Mouse (Mus musculus): Measurements from ENCODE around the gene Maf.

Gene Maf

GRCm38 (mm10) chr8:115707731-115708590, at the start of gene Maf:
Gene Maf (minus strand): TSS chr8:115707794.
- DNase-seq (ENCODE audit: low spot score), result peak; percentile 93

GRCm38 (mm10) chr8:115756965-115757364, 49.4 kb upstream of the Maf start:
- DNase-seq (ENCODE audit: low spot score), result no peak

DNA sequence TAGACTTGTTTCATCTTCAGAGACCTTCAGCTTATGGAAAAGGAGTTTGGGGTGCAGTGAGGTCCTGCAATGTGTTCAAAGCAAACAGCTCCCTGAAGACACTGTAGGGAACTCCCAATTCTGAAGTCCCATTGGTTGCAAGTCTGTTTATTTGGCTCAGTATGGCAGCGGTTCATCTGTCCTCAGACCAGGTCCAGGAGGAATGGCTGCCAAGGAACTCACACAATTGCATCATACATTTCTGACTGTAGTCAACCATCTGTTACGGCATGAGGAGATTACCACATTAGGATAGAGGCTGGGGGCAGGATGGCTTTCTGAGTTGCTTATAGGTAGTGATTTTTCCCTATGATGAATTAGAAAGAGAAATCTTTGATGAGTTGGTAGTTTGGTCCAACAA, 48.4 kb upstream of the Maf start:
- peak; percentile 19 for DNase-seq (ENCODE audit: low spot score)

DNA sequence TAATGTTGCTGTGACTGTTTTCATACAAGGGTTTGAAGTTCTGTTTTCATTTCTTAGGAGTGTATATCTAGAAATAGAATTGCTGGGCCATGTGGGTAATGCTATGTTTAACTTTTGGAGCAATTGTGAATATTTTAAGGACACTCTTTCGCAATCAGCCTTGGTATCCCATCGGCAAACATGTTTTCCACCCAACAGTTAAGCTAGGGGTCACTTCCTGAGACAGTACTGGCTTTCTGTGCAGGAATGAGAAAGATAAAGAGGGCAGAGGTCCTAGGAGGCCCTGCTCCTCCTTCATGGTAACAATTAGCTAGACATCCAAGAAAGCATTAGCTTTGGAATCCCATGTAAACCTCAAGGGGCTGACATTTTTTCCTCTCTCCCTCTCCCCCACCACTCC, 47.1 kb upstream of the Maf start:
- no peak for DNase-seq (ENCODE audit: low spot score)

DNA sequence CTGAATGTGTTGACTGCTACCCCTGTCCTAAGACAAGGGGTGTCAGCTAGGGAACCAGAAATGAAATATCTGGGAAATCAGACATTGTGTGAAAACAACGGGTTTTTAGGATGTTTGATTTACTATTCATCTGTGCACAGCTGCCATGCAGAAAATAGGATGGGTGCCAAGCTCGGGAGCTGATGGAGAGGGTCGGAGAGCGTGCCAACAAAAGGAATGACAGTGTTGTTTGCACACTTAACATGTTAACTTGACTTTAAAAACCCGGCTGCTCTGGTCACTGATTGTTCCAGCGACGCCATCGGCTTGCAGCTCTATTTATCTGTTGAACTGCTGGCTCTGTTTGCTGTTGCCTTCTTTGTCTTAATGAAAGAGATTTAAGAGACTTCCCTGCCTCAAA, 46.2 kb upstream of the Maf start:
- DNase-seq (ENCODE audit: low spot score), result no peak

GRCm38 (mm10) chr8:115747426-115747825, 39.8 kb upstream of the Maf start:
- DNase-seq (ENCODE audit: low spot score), result no peak

GRCm38 (mm10) chr8:115745648-115746047, 38.1 kb upstream of the Maf start:
- no peak for DNase-seq (ENCODE audit: low spot score)

DNA sequence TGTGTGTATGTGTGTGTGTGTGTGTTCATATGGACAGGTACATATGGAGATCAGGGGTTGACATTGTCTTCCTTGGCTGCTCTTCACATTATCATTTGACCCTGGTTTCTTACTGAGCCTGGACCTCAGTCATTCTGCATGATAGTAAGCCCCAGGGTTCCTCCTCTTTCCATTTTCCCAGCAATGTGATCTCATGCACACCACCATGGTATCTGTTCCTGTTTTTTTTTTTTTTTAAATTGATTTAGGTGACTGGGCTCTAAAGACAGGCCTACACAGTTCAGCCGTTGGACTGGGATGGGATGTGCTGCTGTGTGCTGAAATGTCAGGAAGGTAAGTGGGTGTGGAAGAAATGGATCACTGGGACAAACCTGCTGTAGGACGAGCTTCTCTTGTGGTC, 35.8 kb upstream of the Maf start:
- no peak for DNase-seq (ENCODE audit: low spot score)

- no peak for DNase-seq (ENCODE audit: low spot score)
Measured at GRCm38 (mm10) chr8:115742646-115743045, 35.1 kb upstream of the Maf start.

DNA sequence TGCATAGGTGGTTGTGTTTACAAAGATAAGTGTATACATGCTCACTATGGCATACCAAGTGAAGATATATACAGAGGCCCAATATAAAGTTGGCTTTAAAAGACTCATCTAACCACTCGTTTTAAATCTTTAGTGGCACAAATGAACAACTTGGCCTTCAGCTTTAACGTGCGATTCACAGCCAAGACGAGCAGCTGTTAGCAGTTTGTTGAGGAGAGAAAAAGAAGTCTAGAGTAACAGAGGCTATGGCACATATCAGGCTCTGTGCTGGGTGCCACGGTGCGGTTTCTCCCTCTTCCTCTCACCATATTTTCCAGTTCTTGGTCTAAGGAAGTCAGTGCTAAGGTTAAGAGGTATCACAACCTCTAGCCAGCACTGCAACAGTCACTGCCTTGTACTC, 34.4 kb upstream of the Maf start:
- DNase-seq (ENCODE audit: low spot score), result no peak

- no peak for DNase-seq (ENCODE audit: low spot score)
Measured at GRCm38 (mm10) chr8:115739756-115740155, 32.2 kb upstream of the Maf start.

GRCm38 (mm10) chr8:115732401-115732800, 24.8 kb upstream of the Maf start:
- no peak for DNase-seq (ENCODE audit: low spot score)

- DNase-seq (ENCODE audit: low spot score), result no peak
Measured at GRCm38 (mm10) chr8:115726807-115727206, 19.2 kb upstream of the Maf start.

DNA sequence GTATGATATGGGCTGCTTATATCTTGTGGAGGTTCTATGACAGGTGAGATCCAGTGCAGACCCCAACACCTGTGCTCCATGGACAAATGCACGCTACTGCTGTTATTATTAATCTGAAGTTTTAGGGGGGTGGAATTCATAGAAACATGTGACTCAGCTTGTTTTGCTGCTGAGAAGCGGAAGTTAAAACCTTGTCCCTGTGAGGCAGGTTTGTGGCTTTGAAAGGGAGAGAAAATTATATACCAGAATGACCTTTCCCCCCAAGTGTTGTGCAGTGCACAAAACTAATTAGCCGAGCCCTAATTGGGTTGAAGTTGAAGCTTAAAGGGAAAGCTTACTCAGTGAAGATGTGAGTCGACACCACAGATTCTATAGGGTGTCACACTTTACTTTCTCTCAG, 18.6 kb upstream of the Maf start:
- DNase-seq (ENCODE audit: low spot score), result no peak

DNA sequence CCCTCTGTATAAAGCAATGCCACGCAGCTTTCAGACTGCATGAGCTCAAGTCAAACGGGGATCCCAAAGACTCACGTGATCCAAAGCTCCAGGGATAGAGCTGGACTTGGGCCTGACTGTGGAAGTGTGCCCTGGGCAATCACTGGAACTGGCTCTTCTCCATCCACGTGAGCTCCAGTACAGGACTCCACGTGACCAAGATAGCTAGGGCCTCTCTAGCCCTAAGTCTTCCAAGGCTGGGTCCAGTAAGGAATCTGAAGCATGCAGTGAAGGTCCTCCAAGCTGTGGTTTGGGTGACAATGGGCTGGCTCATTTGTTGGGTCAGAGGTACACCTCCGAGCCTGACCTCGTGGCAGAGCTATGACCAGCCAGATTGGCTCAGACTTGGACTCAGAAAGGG, 11.5 kb upstream of the Maf start:
- no peak for DNase-seq (ENCODE audit: low spot score)

DNA sequence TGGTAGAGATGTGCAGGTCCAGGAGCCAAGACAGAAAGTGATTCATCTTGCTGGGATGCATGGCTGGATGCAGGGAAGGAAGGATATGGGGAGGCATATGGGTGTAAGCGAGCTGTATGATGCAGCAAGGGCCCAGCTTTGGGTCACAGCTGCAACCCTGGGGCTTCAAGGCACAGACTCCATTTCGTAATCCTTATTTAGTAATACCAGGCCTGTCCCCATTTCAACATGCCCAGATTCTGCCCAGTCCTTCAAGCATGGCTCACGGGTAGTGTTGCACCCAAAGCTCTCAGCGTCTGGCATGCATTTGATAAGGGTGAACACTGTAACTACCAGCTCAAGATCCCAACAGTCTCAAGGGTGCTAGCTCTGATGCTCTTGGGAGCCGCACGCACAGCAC, 11.0 kb upstream of the Maf start:
- no peak for DNase-seq (ENCODE audit: low spot score)

- DNase-seq (ENCODE audit: low spot score), result no peak
Measured at GRCm38 (mm10) chr8:115715262-115715661, 7.7 kb upstream of the Maf start.

GRCm38 (mm10) chr8:115711106-115711505, 3.5 kb upstream of the Maf start:
- DNase-seq (ENCODE audit: low spot score), result no peak

DNA sequence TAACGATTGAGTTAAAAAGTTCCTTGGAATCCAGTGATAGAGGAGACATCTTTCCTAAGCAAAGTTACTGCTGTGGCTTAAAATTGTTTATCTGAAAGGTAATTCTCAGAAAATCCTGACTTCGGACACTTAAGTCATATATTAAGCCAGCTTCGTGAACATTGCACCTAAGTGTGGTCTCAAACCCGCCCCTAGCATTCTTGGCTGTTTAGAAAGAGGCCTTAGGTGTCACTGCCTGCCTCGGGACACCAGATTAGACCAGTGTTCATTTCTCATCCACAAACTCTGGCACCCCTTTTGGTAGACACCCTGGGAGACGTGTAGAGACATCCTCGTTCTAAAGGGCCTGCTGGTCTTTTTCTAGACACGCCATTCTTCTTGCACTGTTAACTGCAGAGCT, 2.3 kb upstream of the Maf start:
- DNase-seq (ENCODE audit: low spot score), result no peak

- peak; percentile 79 for DNase-seq (ENCODE audit: low spot score)
Measured at GRCm38 (mm10) chr8:115708936-115709780, 1.6 kb upstream of the Maf start.

DNA sequence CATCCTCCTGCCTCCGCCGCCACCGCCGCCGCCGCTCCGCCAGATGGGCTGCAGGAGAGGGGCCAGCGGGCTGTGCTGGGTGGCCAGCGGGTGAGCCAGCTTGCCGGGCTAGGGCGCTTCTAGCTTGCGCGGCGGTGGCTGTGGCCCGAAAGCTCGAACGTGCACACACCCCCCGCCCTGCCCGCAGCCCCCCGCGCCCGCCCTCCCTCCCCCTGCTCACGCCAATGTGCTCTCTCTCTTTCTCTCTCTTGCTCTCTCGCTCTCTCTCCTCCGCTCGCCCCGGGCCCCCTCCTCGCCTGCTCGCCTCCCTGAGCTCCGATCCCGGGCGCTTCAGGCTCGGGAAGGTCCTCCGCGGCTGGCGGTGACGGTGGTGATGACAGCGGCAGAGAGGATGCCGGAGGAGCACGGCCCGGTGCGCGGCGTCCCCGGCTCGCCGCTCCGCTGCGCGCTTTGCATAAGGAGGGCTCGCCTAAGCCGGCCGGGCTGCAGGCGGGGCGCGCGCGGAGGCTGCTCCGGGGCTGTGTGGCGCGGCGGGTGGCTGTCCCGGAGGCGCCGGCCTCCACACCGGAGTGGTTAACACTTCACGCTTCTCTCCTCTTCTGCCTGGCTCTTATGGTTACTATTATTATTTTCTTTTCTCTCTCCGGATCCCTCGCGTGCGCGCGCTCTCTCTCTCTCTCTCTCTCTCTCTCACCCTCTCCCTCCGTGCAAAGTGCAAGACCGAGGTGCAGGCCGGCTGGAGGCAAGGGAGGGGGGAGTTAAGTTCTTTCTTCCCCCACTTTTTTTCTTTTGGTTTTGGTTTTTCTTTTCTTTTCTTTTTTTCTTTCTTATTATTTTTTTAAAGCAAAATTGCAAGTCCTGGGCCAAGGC, 498 bp downstream of the Maf start:
- peak; percentile 50 for DNase-seq (ENCODE audit: low spot score)

DNA sequence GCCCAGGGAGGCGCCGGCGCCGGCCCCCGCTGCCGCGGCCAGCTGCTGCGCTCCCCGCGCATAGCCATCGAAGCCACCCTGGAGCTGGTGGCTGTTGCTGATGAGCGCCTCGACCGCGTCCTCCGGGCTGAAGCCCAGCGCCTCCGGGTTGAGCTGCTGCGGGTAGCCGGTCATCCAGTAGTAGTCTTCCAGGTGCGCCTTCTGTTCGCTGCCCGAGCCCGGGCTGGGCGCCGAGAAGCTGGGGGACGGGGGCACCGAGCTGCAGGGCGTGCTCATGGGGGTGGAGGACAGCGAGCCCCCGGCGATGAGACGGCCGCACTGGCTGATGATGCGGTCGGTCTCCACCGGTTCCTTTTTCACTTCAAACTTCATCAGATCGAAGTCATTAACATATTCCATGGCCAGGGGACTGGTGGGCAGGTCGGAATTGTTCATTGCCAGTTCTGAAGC, 1.2 kb downstream of the Maf start:
- no peak for DNase-seq (ENCODE audit: low spot score)
